In genomic region chr15:11408155-11408826, GRCm38 (mm10) we compare ENCODE assay signal across 9 mouse cellular contexts. TPM values are rescaled to one million over a fixed set of nuclear protein-coding genes. Genes with fewer than 3 reads are reported as not detected.
DNase-seq lines count a peak whose midpoint lies in the region; ATAC-seq and TF ChIP-seq lines count a peak whose summit lies in the region.
"Had no signal": no experiment of that assay in that cellular context is flagged by ENCODE, and none has a peak within 500 bp of the region (broad histone marks: within the 10 kb centered on the region; RNA-seq: fewer than 3 reads in every experiment).

No protein-coding gene starts in this region.

- H3K27me3 ChIP-seq in heart, postnatal 0 days (ENCODE audit: control insufficient read depth, insufficient read depth, low read length) = no peaks in the 10 kb centered on the region
- no peaks in the 10 kb centered on the region for H3K27me3 ChIP-seq in hindbrain, embryonic 14.5 days (ENCODE audit: control insufficient read depth, insufficient read depth, low read length)
- H3K27me3 ChIP-seq: liver, embryonic 15.5 days had no signal

- no peak overlapping the region for H3K4me3 ChIP-seq in heart, postnatal 0 days (ENCODE audit: low read depth, low read length)
- no peak overlapping the region for H3K4me3 ChIP-seq in hindbrain, embryonic 14.5 days (replicated peaks; ENCODE audit: low read length)
- H3K4me3 ChIP-seq: liver, embryonic 15.5 days had no signal

- no peaks in the 10 kb centered on the region for H3K4me1 ChIP-seq in heart, postnatal 0 days (ENCODE audit: control insufficient read depth, insufficient read depth)
- H3K4me1 ChIP-seq in hindbrain, embryonic 14.5 days (replicated peaks; ENCODE audit: control insufficient read depth, insufficient read depth, low read length) = no peaks in the 10 kb centered on the region
- H3K4me1 ChIP-seq: liver, embryonic 15.5 days had no signal

- no peaks in the 10 kb centered on the region for H3K9me3 ChIP-seq in heart, postnatal 0 days (replicated peaks; ENCODE audit: control insufficient read depth, low read length)
- H3K9me3 ChIP-seq in hindbrain, embryonic 14.5 days (ENCODE audit: control insufficient read depth, low read length) = no peaks in the 10 kb centered on the region
- H3K9me3 ChIP-seq: liver, embryonic 15.5 days had no signal

- intact Hi-C loops in heart, postnatal 25 days (cut with DNase I) = loop anchor here (1.0 to 10.0 kb wide), 3 partner anchors 347 to 558 kb away; partner anchors contain the start of gene Npr3
- intact Hi-C loops in left cerebral cortex, postnatal 10 days (cut with DNase I) = loop anchor here (5.0 kb wide), 2 partner anchors 179 to 499 kb away; partner anchors contain the start of gene Npr3

- H3K27ac ChIP-seq in heart, postnatal 0 days (ENCODE audit: low read depth) = no peak overlapping the region
- H3K27ac ChIP-seq in hindbrain, embryonic 14.5 days = no peak overlapping the region
- H3K27ac ChIP-seq: liver, embryonic 15.5 days had no signal

- TF ChIP-seq CTCF in heart, postnatal 0 days (IDR thresholded peaks at IDR 0.05; ENCODE audit: low read depth) = peak; percentile 70

- no peak overlapping the region for H3K4me2 ChIP-seq in heart, postnatal 0 days (ENCODE audit: low read depth, low read length)
- H3K4me2 ChIP-seq in hindbrain, embryonic 14.5 days (replicated peaks) = no peak overlapping the region
- H3K4me2 ChIP-seq: liver, embryonic 15.5 days had no signal

- peak; percentile 69 for DNase-seq in heart, postnatal 0 days (ENCODE audit: low spot score)
- no peak for DNase-seq in heart, postnatal 25 days (ENCODE audit: low spot score)
- DNase-seq in CD4-positive helper T cell, adult 2 months (ENCODE audit: low read depth, low spot score) = peak; percentile 39
- DNase-seq in hindbrain, embryonic 14.5 days (ENCODE audit: low spot score) = peak; percentile 87
- DNase-seq in cerebellum, adult 8-10 months = no peak
- DNase-seq in left cerebral cortex, postnatal 10 days (ENCODE audit: extremely low spot score in 1 of 2, low spot score in 2 of 2) = no peak

- no peak for ATAC-seq in heart, postnatal 0 days (ENCODE audit: insufficient read depth, low read depth)
- peak; percentile 58 for ATAC-seq in activated CD4-positive, CD25-positive, alpha-beta regulatory T cell, adult 4 months
- ATAC-seq in hindbrain, embryonic 14.5 days (ENCODE audit: low FRiP score) = no peak
- ATAC-seq in megakaryocyte progenitor cell, adult 5-6 weeks (replicated peaks; ENCODE audit: poor library complexity) = peak; percentile 60

- TF ChIP-seq EP300 in heart, postnatal 0 days (IDR thresholded peaks at IDR 0.05; ENCODE audit: low read depth) = no peak

- WGBS in heart, postnatal 0 days = 33% methylated on average over 7 of the region's 7 CpGs
- 44% methylated on average over 7 of the region's 7 CpGs for WGBS in hindbrain, embryonic 14.5 days

- H3K9ac ChIP-seq in heart, postnatal 0 days (replicated peaks; ENCODE audit: low read depth, low read length) = no peak overlapping the region
- H3K9ac ChIP-seq in hindbrain, embryonic 14.5 days = no peak overlapping the region
- H3K9ac ChIP-seq: liver, embryonic 15.5 days had no signal

- no peaks in the 10 kb centered on the region for H3K36me3 ChIP-seq in heart, postnatal 0 days (replicated peaks; ENCODE audit: control insufficient read depth, insufficient read depth, low read length)
- no peaks in the 10 kb centered on the region for H3K36me3 ChIP-seq in hindbrain, embryonic 14.5 days (replicated peaks; ENCODE audit: control insufficient read depth, insufficient read depth)
- H3K36me3 ChIP-seq: liver, embryonic 15.5 days had no signal

RNA-seq across cellular contexts. Expression of gene Tars, which starts 8.8 kb away (rescaled TPM):
- total RNA-seq in heart, postnatal 0 days (2014; rRNA removed; ENCODE audit: low replicate concordance) = 11.2 and 18.8 TPM in 2 replicates
- polyA plus RNA-seq in heart, postnatal 0 days (2015; fragmentation: Nextera tagmentation; extraction: Ambion mirVana) = 20.0 and 22.3 TPM in 2 replicates
- total RNA-seq in heart, postnatal 25 days (2021) = 10 to 100 TPM; 22.5 to 25.1 TPM
- polyA plus RNA-seq in activated CD4-positive, CD25-positive, alpha-beta regulatory T cell, adult 4 months (2017; shearing (Covaris generic)) = 10 to 100 TPM; 73.0 to 81.2 TPM
- 42.8 and 50.3 TPM in 2 replicates for polyA plus RNA-seq in hindbrain, embryonic 14.5 days (2014; fragmentation: Nextera tagmentation; extraction: Ambion mirVana)
- 36.4 and 37.9 TPM in 2 replicates for total RNA-seq in megakaryocyte progenitor cell, adult 5-6 weeks (2015)
- total RNA-seq in megakaryocyte progenitor cell, adult 5-6 weeks (2017) = 80.1 and 94.0 TPM in 2 replicates
- total RNA-seq in left cerebral cortex, postnatal 10 days (2021) = 10 to 100 TPM; 40.4 to 40.9 TPM

Comparison
In these comparisons a context has a peak if more than half of its experiments do, and no peak if none do; other contexts are left out.
1. DNase-seq: peak in heart, postnatal 0 days (single experiment), CD4-positive helper T cell, adult 2 months (single experiment) and hindbrain, embryonic 14.5 days (single experiment); none in heart, postnatal 25 days (single experiment), cerebellum, adult 8-10 months (single experiment) and left cerebral cortex, postnatal 10 days (0 of 2).
2. ATAC-seq: peak in activated CD4-positive, CD25-positive, alpha-beta regulatory T cell, adult 4 months (single experiment) and megakaryocyte progenitor cell, adult 5-6 weeks (single experiment); none in heart, postnatal 0 days (single experiment) and hindbrain, embryonic 14.5 days (single experiment).